Mouse (Mus musculus): Measurements from ENCODE around the gene Tns2.
"Not testable (repeated sequence)": the region's sequence is repeated elsewhere in the genome, so short reads cannot be mapped to it uniquely, and the experiment has no call there.

The Tns2 gene

DNA sequence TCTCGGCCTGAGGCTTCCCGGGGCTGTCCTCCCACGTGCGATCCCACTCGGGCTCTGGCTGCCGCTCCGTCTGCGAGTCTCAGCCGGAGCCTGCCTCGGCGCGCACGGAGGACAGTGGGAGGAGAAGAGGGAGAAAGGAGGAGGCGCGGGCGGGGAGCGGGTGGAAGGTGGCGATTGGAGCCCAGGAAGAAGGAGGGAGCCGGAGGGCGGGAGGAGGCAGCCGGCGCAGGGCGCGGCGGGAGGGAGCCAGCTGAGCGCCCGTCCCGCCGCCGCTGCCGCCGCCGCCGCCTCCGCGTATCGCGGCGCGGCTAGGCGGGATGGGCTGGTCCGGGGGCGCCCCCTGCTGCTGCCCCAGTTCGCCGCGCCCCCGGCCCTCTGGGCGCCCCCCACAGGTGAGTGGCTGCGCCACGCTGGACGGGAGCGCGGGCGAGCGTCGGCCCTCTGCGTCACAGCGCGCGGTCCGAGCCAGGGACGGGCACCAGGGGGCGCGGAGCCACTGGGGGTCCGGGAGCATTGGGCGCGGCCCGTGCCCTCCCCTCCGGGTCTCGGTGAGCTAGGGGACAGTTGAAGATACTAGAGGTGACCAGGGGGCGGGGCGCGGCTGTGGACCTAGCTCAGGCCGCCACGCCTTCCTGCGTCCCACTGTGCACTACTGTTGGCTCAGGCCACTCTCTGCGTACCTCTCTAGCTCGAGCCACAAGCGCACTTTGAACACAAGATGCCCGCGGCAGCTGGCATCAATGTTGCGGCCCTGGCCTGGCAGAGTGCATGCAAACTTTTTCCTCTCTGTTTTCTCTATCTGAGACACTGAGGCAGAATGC is at the start of gene Tns2:
Gene Tns2, plus strand, starts transcription at position 253 of the 821 bp plus-strand sequence.
- peak in 1 of 2 experiments; percentile 49 for DNase-seq (ENCODE audit: low spot score in 2 of 2)

DNA sequence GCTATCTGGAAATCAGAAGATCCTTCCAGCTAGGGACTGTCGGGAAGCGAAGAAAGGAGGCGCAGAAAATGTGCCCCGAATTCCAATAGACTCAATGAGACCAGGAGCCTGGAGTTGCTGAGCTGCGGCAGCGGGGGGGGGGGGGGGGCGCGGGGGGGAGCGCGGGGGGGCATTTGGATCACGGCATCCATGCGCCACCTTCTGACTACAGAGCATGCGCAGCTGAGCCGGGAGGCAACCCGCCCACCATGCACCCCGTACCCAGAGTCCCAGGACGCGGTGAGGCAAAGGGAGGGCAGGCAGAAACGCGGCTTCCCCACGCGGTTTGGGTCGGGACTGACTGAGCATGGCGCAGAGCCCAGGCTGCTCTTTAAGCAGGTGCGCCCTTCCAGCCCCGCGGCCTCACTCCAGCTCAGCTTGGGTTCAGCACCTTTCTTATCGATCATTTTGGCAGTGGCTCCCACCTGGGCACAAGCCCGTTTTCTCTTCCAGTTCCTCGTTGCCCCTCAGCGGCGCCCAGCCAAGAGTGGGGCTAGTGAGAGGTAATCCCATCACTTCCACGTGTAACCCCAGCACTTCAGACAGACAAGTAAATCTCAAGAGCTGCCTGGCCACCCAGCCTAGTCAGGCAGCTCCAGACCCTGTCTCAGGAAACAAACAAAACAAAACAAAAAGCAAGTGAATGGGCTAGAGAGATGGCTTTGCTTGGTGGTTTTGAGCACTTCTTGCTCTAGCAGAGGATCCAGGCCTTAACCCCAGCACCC is 48.1 kb upstream of the Tns2 start:
- DNase-seq (ENCODE audit: low spot score in 2 of 2), result peak; percentile 15 to 33

DNA sequence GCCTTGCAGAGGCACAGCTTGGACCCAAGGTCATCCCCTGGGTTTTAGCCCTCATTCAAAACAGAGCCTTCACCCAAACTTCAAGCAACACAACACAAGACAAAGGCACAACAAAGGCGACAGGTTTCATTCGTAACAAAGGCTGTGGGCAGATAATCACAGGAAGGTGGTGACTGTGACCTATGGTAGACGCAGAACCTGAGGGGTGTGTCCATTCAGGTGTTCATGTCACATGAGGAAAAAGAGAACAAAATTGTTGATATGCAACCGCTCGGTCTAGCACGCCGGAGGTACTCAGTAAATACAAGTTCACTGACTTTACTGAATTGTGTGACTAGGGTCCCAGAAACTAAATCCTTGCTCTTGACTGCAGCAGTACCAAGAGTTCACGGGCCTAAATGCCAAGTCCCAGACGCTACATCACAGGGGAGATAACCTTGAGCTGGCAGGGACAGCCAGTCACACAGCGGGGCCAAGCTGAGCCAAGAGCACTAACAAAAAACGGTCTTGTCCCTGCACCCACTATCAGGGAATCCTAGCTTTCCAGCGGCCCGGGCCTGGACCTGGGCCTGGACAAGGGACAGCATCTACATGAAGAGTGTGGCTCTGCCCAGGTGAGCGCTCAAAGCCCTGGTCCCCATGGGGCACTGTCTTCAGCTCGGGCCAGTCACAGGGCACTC is 43.6 kb upstream of the Tns2 start:
- DNase-seq (ENCODE audit: low spot score in 2 of 2), result no peak

DNA sequence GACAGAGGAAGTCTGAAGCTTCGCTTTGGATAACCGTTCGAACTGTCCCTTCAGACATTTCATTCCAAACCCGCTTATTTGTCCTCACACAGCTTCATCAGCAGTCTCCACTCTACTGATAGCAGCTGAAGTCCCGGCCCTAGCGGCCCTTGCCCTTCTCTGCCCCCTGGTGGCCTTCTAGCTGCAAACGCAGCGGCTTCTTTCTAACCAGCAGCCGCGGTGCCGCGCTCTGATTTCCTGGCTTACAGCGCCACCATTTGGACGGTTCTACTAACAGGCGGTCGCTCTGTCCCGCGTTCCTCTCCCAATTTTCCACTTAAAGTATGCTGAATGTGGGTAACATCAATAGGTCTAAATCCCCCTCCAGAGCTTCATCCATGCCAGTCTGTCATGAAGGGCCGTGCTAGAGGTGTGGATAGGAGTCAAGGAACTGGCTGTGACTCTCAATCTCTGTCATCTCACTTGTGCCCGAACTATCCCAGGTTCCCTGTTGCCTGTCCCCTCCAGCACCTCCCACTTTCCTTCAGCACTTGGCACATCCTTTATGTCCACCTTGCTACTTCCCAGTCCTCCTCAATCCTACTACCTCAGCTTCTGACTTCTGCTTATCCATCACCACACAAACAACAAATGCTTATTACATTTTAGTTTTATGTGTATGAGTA is 34.4 kb upstream of the Tns2 start:
- DNase-seq (ENCODE audit: low spot score in 2 of 2), result peak; percentile 82 to 90

DNA sequence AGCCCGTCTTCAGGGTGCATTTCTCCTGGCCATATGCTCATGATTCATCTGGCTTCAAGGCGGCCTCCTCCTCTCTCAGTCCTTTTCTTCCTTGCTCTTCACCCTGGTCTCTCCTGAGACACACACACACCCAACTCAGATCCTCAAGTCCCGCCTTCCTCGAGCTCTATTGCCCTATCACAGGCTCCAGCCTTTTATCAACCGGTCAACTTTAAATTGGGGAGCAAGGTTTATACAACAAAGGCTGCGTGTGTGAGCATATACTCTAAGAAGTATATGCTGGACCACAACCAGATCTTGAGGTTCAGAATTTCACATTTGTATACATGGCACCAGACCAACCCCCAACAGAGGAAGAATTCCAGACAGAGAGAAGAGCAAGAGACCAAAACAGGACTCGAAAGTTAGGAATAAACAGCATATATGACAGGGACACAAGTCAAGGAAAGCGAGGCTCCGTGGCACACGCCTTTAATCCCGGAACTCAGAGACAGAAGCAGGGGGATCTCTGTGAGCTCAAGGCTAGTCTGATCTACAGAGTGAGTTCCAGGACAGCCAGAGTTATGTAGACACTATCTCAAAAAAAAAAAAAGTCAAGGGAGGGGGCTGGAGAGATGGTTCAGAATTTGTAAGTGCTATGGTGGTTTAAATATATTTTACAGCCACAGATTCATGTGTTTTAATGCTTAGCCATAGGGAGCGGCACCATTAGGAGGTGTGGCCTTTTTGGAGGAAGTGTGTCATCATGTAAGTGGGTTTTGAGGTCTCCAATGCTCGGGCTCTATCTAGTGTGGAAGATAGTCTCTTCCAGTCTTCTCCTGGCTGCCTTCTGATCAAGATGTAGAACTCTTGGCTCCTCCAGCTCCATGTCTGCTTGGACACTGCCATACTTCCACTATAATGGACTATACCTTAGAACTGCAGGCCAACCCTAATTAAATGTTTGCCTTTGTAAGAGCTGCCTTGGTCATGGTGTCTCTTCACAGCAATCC is 29.4 kb upstream of the Tns2 start:
- no peak for DNase-seq (ENCODE audit: low spot score in 2 of 2)

DNA sequence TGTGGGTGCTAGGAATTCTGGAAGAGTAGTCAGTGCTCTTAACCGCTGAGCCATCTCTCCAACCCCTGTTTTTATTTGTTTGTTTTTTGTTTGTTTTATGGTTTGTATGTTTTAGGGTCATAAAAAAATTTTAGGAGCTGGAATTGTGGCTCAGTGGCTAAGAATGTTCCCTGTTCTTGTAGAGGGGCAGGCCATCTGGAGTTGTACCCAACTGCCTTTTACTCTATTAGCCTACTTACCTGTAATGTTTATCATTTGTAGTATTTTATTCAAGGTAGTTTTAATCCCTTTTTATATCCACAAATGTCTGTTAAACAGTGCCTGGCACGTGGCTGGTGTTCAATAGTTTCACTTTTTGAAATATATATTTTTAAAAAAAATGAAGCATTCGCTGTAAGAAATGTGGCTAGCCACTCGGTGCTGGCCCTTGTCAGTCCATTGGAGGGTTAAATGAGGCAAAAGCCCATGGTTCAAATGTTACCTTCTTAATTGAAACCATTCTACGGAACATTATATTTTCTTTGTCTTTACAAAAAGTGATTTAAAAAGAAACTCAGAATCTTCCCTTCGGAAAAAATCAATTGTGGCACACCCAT is 27.2 kb upstream of the Tns2 start:
- DNase-seq (ENCODE audit: low spot score in 2 of 2), result no peak

DNA sequence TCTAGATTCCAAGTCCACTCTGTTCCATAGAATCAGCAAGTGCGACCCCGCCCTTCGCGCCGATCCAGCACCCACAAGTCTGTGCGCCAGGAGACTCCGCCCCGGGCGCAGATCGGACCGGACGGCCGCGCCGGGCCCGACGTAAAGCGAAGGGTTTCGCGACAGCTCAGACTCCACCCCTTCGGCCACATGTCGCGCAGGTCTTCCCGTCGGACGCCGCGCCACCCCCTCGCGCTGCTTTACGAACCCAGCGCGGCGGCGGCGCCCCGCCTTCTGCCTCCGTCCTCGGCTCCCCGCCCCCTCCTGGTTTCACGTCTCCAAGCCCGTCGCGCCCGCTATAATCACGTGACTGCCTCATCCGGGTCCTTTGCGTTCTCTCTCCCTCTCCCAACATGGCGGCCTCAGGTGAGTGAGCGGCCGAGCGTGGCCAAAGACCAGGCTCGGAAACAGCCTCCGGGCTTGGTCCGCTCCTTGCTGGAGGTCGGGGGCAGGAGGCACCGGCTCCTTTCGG is 26.6 kb upstream of the Tns2 start, which contains the start of gene Eif4b:
Gene Eif4b, plus strand, starts transcription at position 215 of the 511 bp plus-strand sequence.
- peak; percentile 98 to 99 for DNase-seq (ENCODE audit: low spot score in 2 of 2)

DNA sequence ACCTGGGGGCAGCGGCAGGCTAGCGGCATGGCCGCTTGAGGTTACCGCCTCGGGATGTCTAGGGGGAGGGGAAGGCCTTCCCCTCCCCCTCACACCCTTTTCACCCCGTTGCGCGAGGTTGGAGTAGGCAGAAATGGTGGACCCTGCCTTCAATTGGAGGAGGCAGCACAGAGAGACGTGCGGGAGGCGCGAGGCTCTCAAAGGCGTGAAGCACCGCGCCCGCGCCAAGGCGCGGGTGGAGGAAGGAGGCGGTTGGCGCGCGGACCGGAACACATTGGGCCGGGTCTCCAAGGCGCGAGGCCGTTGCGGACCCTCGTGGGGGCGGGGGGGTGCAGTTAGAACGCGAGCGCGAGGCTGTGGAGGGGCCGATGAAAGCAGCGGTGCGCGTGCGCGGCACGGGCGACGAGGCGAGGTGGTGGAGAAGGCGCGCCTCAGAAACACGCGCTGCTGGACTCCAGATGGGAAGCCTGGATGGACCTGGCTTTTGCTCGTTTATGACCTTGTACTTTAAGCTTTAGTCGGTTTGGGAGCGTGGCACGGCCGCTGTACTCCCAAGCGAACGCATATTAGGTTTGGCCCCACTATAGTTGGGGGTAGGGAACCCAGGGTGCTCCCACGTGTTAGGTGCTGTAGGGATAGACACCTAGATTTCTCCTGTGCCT is 26.0 kb upstream of the Tns2 start:
- DNase-seq (ENCODE audit: low spot score in 2 of 2), result peak; percentile 62 to 68

DNA sequence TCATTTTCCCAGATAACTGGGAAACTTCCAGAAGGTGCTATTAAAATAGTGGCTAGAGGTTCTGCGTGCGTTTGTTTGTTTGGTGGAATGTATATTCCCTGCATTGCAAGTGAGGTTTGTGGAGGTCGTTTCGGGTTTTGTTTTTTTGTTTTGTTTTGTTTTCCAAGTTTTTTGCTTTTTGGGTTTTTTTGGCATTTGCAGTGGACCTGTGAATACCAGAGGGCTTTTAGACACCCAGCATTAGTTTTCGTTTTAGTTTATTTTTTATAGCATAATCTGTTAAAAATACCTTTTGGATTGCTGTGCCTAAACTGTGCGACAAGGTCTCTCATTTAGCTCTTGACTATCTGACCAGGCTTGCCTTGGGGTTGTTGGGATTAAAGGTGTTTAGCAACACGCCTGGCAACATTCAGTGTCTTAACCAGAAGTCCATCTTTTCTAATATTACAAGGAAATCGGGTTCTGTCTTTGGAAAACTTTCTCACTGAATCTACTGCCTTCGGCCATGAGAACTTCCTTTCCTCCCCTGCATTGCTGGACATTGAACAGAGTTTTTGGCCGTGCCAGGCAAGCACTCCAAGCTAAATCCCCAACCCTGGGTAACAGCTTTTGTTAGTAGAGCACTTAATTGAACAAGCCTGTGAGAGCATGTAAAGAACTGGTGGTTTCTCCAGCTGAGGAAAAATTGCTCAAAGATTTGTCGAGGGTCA is 25.2 kb upstream of the Tns2 start:
- no peak for DNase-seq (ENCODE audit: low spot score in 2 of 2)

DNA sequence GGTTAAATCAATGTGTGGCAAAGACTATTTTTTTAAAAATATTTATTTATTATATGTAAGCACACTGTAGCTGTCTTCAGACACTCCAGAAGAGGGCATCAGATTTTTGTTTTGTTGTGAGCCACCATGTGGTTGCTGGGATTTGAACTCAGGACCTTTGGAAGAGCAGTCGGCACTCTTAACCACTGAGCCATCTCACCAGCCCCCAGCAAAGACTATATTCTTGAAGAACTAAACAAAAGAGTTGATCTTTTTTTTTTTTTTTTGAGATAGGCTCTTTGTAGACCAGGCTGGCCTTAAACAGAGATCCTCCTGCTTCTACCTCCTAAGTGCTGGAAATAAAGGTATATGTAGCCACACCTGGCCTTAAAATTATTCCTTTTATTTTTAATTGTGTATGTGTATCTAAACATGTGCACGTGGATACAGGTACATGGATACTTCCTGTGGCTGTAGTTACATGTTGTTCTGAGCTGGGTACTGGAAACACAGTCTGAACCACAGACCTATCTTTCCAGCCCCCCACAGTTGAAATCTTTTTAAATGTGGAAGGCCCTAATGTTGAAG is 23.0 kb upstream of the Tns2 start:
- no peak for DNase-seq (ENCODE audit: low spot score in 2 of 2)

DNA sequence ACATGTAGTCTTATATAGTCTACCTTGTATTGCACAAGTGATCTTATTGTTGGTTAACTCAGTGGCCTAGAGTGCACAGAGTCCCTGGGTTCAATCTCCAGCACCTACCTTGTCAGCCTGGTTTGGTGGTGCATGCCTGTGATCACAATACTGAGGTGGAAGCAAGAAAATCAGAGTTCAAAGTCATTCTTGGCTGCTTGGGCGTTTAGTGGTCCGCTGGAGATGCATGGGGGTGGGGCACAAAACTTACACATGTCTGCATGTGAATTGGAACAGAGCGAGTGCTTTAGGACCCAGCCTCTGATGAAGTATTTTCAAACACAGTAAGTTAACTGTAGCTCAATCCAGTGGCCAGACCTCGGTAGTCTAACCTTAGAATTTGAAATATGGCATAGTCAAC is 21.0 kb upstream of the Tns2 start:
- no peak for DNase-seq (ENCODE audit: low spot score in 2 of 2)

DNA sequence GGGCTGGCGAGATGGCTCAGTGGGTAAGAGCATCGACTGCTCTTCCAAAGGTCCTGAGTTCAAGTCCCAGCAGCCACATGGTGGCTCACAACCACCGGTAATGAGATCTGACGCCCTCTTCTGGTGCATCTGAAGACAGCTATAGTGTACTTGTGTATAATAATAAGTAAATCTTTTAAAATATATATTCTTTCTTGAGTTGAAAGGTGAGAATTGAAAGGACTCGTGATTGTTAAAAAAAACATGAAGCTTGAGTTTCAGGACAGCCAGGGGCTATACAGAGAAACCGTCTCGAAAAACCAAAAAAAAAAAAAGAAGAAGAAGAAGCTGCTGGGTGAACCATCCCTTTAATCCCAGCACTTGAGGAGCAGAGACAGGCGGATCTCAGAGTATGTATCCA is 20.3 kb upstream of the Tns2 start:
- not testable (repeated sequence) for DNase-seq (ENCODE audit: low spot score in 2 of 2)

DNA sequence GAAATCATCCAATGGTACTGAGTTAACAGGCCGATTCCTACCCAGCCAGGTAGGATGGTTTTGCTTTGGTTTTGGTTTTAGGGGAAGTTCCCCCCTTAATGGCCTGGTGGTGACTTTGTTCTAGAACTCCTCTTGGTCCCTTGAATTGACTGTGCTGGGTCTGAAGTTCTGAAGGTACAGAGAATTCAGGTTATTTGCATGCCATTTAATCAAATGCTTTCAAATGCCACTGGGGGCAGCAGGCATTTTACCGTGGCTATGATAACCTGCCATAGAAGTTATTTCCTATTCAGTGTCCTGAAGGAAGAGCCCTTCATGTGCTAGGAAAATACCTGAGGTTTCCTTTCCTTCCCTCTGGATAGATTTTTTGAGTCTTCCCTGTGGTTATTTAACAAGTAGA is 19.8 kb upstream of the Tns2 start:
- DNase-seq (ENCODE audit: low spot score in 2 of 2), result no peak

DNA sequence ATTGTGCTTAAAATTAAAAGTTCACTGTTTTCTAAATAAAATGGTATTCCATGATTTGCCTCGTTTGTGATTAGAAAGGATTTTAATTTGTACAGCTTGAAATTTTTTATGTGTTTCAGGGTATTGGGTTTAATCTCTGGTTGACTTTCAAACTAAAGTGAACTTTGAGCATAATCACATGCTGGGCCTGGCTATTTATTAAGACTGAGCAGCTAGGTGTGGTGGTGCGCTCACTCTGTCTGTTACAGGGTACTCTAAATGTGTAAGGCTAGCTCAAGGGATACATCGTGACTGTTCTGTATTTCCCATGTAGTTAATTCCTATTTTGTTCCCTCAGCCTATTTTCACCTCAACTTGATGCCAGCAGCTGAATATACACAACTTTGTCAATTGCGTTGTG is 18.1 kb upstream of the Tns2 start:
- DNase-seq (ENCODE audit: low spot score in 2 of 2), result no peak

DNA sequence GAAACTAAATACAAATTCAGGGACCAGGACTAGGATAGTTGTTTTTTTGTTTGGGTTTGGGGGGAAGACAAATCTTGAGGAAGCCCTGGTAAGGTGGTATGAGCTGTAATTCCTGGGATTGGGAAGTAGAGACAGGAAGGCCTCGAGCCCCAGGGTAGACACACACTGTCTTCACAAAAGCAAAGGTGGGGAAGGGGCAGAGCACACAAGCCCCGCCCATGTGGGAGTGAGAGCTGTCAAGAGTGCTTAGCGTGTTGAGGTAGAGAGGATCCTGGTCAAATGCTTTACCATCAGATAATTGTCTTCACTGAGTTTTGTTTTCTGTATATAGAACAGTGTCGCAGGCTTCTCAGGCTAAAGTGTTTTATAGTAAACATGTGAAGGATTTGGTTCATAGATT is 17.2 kb upstream of the Tns2 start:
- no peak for DNase-seq (ENCODE audit: low spot score in 2 of 2)

DNA sequence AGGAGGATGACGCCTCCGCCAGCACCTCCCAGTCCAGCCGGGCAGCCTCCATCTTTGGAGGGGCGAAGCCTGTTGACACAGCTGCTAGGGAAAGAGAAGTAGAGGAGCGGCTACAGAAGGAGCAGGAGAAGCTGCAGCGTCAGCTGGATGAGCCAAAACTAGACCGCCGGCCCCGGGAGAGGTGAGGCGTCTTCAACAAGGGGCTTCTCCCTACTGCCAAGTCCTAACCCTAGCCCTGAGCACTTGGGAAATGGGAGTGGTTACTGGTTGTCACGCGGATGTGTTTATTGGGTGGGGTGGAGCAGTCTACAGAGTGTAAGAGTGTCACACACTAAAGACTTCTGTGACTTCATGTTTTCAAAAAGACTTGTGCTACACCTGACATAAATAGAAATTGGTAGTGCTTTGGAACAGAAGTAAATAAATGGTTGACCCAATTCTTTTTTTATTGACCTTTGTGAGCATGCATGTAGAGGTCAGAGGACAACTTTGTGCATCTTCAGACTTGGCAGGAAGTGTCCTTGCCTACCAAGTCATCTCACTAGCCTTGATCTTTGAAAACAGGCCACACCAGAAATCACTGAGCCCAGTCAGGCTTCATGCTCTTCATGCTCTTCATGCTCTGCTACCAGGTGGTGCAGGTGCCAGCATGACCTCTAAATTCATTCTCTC is 10.2 kb upstream of the Tns2 start:
- DNase-seq (ENCODE audit: low spot score in 2 of 2), result no peak

DNA sequence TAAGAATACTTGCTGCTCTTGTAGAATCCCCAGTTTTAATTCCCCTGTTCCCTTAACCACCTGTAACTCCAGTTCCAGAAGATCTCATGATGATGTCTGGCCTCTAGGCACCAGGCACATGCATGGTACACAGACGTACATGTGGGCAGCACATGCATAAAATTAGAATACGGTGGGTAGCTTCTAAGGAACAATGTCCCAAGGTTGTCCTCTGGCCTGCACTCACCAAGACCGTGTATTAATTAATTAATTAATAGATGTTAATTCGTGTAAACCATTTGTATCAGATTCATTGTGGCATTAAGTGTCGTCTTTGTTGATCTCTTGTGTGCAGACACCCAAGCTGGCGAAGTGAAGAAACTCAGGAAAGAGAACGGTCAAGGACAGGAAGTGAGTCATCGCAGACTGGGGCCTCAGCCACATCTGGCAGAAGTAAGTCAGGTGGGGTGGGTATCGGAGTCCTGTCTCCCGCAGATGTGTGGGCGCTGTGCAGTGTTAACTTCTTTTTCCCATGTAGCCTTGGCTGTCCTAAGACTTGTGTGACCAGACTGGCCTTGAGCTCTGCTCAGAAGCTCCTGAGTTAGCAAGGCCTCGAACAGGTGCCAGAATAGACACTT is 9.0 kb upstream of the Tns2 start:
- DNase-seq (ENCODE audit: low spot score in 2 of 2), result no peak

DNA sequence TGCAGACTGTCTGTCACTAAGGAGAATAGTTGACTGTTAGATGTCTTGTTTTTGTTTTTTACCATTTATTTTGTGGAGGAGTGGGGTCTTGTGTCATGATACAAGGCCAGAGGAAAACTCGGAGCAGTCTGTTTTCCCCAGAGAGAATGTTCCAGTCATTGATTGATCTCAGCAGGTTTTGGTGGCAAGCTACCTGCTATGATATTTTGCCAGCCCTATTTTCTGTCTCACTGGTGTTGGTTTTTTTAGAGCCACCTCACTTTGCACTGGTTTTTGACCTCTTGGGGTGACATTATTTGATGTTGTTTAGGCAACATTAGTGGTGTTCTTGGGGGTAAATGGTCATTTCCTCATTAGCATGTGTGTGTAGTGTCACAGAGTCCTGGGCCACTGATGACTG is 8.5 kb upstream of the Tns2 start:
- DNase-seq (ENCODE audit: low spot score in 2 of 2), result no peak

Data from frontal cortex, postnatal 14 days (tissue).